Mouse (Mus musculus) erythroblast, embryonic 14.5 days (primary cell): ENCODE results near the gene Gm4559.
"Not testable (repeated sequence)": the region's sequence is repeated elsewhere in the genome, so short reads cannot be mapped to it uniquely, and the experiment has no call there.

Source experiments
- GATA1 ChIP-seq: IDR thresholded peaks from 2 replicates; pipeline ENCODE4 v1.6.1; 2012; ENCODE audit warnings: low read length, inconsistent platforms, mixed read lengths
- TAL1 ChIP-seq: IDR thresholded peaks from 3 replicates; pipeline ENCODE4 v1.6.1; 2012; ENCODE audit warnings: low read length, inconsistent platforms, mixed read lengths

GRCm38 (mm10) chr7:142293851-142294250, 19.7 kb upstream of the Gm4559 start:
- not testable (repeated sequence) for TF ChIP-seq TAL1, GATA1
